Mouse (Mus musculus) intestine, embryonic 14.5 days (tissue): ENCODE measurements around the gene Kcnj10. TPM values are rescaled to one million over a fixed set of nuclear protein-coding genes. Genes with fewer than 3 reads are reported as not detected.

Experiments used
- polyA plus RNA-seq: library from polyadenylated mRNA; unstranded; fragments of >200 nt; fragmentation: Nextera tagmentation; extraction: Ambion mirVana; gene quantifications from 2 replicates; pipeline ENCODE4 v1.2.1, GENCODE M21; 2014

Kcnj10 gene
- polyA plus RNA-seq, 1 experiment from 2014 or later: 0.09 TPM

Other genes with a start within 250 kb of the Kcnj10 start
- gene Pex19, start 214.5 kb upstream of the Kcnj10 start, polyA plus RNA-seq: 140 TPM in 2 replicates
- gene Dcaf8, start 193.1 kb upstream of the Kcnj10 start, polyA plus RNA-seq: 102 and 114 TPM in 2 replicates
- gene Pea15a, start 134.4 kb upstream of the Kcnj10 start, polyA plus RNA-seq: 87.4 and 93.1 TPM in 2 replicates
- 19.1 and 20.4 TPM in 2 replicates for gene Casq1, start 121.3 kb upstream of the Kcnj10 start, polyA plus RNA-seq
- not detected in 2 replicates for gene Atp1a4, start 82.8 kb upstream of the Kcnj10 start, polyA plus RNA-seq
- 47.6 and 48.5 TPM in 2 replicates for gene Igsf8, start 79.6 kb upstream of the Kcnj10 start, polyA plus RNA-seq
- gene Atp1a2, start 43.1 kb upstream of the Kcnj10 start, polyA plus RNA-seq: 1.6 and 1.7 TPM in 2 replicates
- 0.04 TPM in 1 of 2 replicates, not detected in the other for gene Kcnj9, start 11.9 kb upstream of the Kcnj10 start, polyA plus RNA-seq
- gene Pigm, start 35.3 kb downstream of the Kcnj10 start, polyA plus RNA-seq: 8.7 TPM in 2 replicates
- gene Slamf9, start 134.1 kb downstream of the Kcnj10 start, polyA plus RNA-seq: 1.8 and 2.0 TPM in 2 replicates
- gene Igsf9, start 140.6 kb downstream of the Kcnj10 start, polyA plus RNA-seq: 40.9 and 44.3 TPM in 2 replicates
- 241 TPM in 2 replicates for gene Tagln2, start 158.8 kb downstream of the Kcnj10 start, polyA plus RNA-seq
- 1.1 and 1.9 TPM in 2 replicates for gene Cfap45, start 179.6 kb downstream of the Kcnj10 start, polyA plus RNA-seq
- 0.27 and 0.35 TPM in 2 replicates for gene Vsig8, start 214.7 kb downstream of the Kcnj10 start, polyA plus RNA-seq
- gene Slamf8, start 249.4 kb downstream of the Kcnj10 start, polyA plus RNA-seq: 0.24 and 0.28 TPM in 2 replicates